Mouse (Mus musculus) testis, adult 2 months (tissue): ENCODE measurements at regions not wholly inside any gene's neighbourhood (a gene's known extent, or its start where the extent isn't known, plus 50 kb on each side); places are given as distances from the start of the nearest gene placed in this dataset.

Experiments
- H3K27ac ChIP-seq: fragments of 200-500 bp; 2 replicates; pipeline ENCODE4 v1.5.1; 2012; ENCODE audit warnings: low read depth, low read length; ENCODE audit not compliant: control insufficient read depth, insufficient read depth
- H3K27me3 ChIP-seq: fragments of 200-500 bp; 2 replicates; pipeline ENCODE4 v1.6.1; 2012; ENCODE audit warnings: mild to moderate bottlenecking, low read length, moderate library complexity; ENCODE audit not compliant: control insufficient read depth, insufficient read depth
- H3K36me3 ChIP-seq: fragments of 200-500 bp; 2 replicates; pipeline ENCODE4 v1.6.1; 2012; ENCODE audit warnings: mild to moderate bottlenecking, low read length; ENCODE audit not compliant: control insufficient read depth, insufficient read depth
- H3K4me1 ChIP-seq: fragments of 200-500 bp; 2 replicates; pipeline ENCODE4 v1.6.1; 2012; ENCODE audit warnings: low read length; ENCODE audit not compliant: control insufficient read depth, insufficient read depth
- H3K4me3 ChIP-seq: fragments of 200-500 bp; 2 replicates; pipeline ENCODE4 v1.5.1; 2012; ENCODE audit warnings: low read depth, mild to moderate bottlenecking, low read length, moderate library complexity, mixed read lengths; ENCODE audit not compliant: control insufficient read depth
- CTCF ChIP-seq: fragments of 200-500 bp; IDR thresholded peaks from 2 replicates; pipeline ENCODE4 v1.5.1; 2012; ENCODE audit warnings: low read depth, mild to moderate bottlenecking, inconsistent platforms, low read length, moderate library complexity; ENCODE audit not compliant: control insufficient read depth, insufficient read depth, insufficient replicate concordance
- POLR2A ChIP-seq: fragments of 200-500 bp; IDR thresholded peaks from 2 replicates; pipeline ENCODE4 v1.6.1; 2012; ENCODE audit warnings: low read depth, mild to moderate bottlenecking, inconsistent platforms, low read length, moderate library complexity; ENCODE audit not compliant: control insufficient read depth

DNA sequence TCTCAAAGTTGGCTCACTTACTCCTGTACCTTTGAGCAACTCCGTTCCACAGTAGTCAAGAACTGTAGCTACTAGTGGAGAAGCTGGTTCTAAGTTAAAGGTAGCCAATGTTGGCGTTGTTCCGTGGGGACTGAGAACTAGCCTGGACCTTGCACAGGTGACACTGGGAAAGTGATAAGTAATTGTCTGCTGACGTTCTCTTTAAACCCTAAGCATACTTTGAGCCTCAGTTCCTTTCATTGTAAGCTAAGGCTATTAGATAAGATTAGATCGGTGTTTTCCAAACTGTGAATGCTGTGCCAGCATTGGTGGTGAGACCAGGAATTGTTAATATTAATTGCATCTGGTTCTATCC lies 139.2 kb upstream of the Slc24a5 start:
- no peaks in the 10 kb centered on the region for H3K36me3 ChIP-seq
- H3K4me1 ChIP-seq = no peaks in the 10 kb centered on the region
- no peaks in the 10 kb centered on the region for H3K27me3 ChIP-seq
- no peak overlapping the region for H3K4me3 ChIP-seq
- H3K27ac ChIP-seq = no peak overlapping the region
- TF ChIP-seq POLR2A (no peak), CTCF (no peak)

DNA sequence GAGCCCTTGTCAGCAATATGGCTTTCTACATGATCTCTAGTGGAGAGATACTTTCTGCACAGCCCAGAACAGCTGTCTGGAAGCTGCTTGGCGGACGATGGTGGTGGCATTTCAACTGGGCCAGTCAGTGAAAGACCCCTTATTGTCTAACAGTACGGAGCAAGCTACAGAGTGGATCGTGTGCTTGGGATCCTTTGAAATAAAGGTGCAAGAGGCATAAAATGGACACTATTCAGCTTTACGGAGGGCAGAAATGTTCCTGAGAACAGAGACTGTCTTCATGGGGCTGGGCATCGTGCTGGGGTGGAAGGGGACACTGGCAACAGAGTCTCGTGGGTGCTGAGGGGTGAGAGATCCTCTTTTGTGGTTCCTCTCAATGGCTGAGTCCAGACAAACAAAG lies 137.2 kb upstream of the Slc24a5 start:
- H3K4me3 ChIP-seq = no peak overlapping the region
- H3K27ac ChIP-seq = no peak overlapping the region
- no peak for TF ChIP-seq CTCF
- no peak for TF ChIP-seq POLR2A

DNA sequence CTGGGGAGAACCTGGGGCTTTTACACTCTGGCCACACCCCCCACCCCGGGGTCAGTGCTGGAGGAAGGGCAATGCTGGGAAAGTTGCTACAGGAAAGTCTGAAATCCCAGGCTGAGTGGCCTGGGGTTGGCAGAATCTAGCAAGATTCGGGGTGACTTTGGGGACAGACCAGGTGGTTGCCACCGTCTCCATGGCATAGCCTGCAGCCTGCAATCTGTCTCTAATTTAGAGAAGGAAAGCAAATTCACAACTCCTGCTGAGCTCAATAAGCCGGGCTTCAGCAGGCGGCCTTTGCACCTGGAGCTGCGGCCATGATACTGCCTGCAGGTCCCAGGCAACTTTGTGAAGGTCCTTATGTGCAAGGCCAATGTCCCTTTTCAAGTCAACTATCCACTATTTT lies 135.4 kb upstream of the Slc24a5 start:
- no peak for TF ChIP-seq CTCF
- no peak for TF ChIP-seq POLR2A
- Histone ChIP-seq H3K4me3 (no peak overlapping the region), H3K27ac (no peak overlapping the region), H3K36me3 (no peaks in the 10 kb centered on the region), H3K4me1 (no peaks in the 10 kb centered on the region), H3K27me3 (no peaks in the 10 kb centered on the region)

More for the DNA sequence above, 137.2 kb upstream of the Slc24a5 start:
- H3K27me3 ChIP-seq = no peaks in the 10 kb centered on the region
- H3K4me1 ChIP-seq = no peaks in the 10 kb centered on the region
- no peaks in the 10 kb centered on the region for H3K36me3 ChIP-seq

DNA sequence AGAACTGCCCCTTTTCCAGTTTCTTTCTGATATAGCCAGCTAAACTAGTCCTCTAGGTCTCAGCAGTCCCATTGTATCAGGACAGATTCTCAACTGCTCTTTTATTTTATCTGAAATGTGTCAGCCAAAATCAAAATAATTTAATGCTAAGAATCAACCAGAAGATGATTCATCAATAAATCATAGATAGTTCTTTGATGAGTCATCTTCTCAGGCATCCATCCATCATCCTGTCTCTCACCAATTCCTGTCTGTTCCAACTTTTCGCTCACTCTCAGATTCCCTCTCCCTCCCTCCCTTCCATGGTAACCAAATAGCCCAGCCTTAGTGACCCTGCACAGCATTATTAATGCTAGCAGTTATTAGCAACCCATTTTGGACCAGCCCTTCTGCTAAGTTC lies 134.0 kb upstream of the Slc24a5 start:
- H3K4me3 ChIP-seq = no peak overlapping the region
- TF ChIP-seq POLR2A (no peak), CTCF (no peak)
- H3K27ac ChIP-seq = no peak overlapping the region
- H3K36me3 ChIP-seq = no peaks in the 10 kb centered on the region
- H3K27me3 ChIP-seq = no peaks in the 10 kb centered on the region
- no peaks in the 10 kb centered on the region for H3K4me1 ChIP-seq

DNA sequence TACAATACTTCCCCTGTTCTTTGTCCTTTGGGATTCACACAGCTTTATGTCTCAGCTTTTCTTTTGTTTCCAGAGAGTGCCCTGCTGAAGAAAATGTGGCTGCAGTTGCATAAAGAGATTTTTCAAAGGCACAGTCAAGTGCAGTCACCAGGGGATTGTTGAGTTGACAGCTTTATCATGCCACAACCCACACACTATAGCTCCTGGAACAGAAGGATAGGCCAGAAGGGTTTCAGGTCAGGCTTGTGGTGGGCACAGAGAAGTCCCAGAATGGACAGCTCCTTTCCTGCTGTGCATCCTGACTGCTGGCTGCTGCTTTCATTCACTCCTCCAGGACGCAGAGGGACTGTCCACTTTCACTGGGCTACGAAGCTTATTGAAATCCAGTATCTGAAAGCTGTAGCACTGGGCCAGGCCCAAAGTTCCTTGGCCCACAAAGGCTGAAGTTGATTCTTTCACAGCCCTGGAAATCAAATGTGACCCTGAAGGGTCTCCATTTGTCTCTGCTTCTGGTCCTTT lies 119.6 kb upstream of the Slc24a5 start:
- H3K36me3 ChIP-seq = no peaks in the 10 kb centered on the region
- H3K4me3 ChIP-seq = no peak overlapping the region
- no peak for TF ChIP-seq POLR2A
- no peak for TF ChIP-seq CTCF
- H3K27ac ChIP-seq = no peak overlapping the region
- H3K27me3 ChIP-seq = no peaks in the 10 kb centered on the region
- no peaks in the 10 kb centered on the region for H3K4me1 ChIP-seq

DNA sequence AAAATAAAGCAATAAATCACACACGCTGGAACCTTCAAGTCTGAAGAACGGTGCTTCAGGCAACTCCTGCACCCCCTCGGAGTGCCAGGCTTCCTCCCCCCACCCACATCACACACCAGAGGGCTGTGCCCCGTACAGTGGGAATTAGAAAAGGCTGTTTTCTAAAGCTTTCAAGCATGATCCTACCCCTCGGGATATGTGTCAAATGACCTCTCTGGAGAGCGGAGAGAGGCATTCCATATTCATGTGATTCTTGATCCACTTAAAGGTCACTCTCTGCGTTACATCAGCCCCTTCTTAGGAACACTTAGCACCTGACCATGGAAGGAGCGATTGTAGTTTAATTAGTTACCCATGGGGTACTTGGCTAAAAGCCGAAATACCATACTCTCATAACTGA lies 119.1 kb upstream of the Slc24a5 start:
- H3K4me3 ChIP-seq = no peak overlapping the region
- H3K4me1 ChIP-seq = no peaks in the 10 kb centered on the region
- no peaks in the 10 kb centered on the region for H3K36me3 ChIP-seq
- TF ChIP-seq CTCF (no peak), POLR2A (no peak)
- H3K27me3 ChIP-seq = no peaks in the 10 kb centered on the region
- no peak overlapping the region for H3K27ac ChIP-seq

DNA sequence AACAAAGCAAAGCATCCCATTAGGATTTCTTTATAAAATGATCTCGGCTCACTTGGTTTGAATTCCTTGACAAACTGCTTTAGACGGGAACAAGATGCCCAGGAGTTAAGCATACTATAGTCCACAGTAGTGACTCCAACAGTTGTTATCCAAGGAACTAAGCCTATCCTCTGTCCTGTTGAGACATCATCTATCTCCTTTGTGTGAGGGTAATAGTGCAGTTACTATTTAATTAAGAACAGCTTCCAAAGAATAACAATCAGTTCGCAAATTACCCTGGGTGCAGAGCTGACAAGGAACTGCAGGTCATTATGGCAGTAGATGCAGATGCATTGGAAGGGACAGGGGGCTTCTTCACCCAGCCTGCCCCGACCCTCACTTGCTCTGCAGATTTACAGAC lies 115.7 kb upstream of the Slc24a5 start:
- Histone ChIP-seq H3K27me3 (no peaks in the 10 kb centered on the region), H3K36me3 (no peaks in the 10 kb centered on the region), H3K4me1 (no peaks in the 10 kb centered on the region), H3K27ac (no peak overlapping the region), H3K4me3 (no peak overlapping the region)
- TF ChIP-seq POLR2A (no peak), CTCF (no peak)

DNA sequence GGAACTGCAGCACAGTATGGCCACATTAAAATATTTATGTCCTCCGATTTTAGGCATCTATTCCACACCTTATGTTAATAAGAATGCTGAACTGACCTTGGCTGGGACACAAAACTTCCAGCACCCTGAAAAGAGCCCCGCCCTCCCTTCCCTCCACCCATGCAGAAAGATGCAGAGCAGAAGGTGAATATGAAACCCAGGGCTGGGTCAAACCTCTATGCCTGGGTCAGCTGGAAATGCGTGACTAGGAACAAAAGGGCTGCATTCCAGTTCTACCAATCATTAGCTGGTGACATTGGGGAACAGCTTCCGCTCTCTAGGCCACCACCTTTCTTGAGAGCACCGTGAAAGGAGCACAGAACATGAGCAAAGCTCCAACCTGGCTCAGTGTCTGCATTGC lies 114.9 kb upstream of the Slc24a5 start:
- TF ChIP-seq CTCF (no peak), POLR2A (no peak)
- H3K36me3 ChIP-seq = no peaks in the 10 kb centered on the region
- H3K27me3 ChIP-seq = no peaks in the 10 kb centered on the region
- no peak overlapping the region for H3K27ac ChIP-seq
- H3K4me3 ChIP-seq = no peak overlapping the region
- H3K4me1 ChIP-seq = no peaks in the 10 kb centered on the region
